Mouse (Mus musculus): ENCODE measurements around the gene Tmem164. TPM values are rescaled to one million over a fixed set of nuclear protein-coding genes. Genes with fewer than 3 reads are reported as not detected.

Tmem164 gene
- polyA plus RNA-seq, 1 experiment from 2014 or later, result 51.0 TPM

GRCm38 (mm10) chrX:142678499-142679474 lies 2.4 kb upstream of the Tmem164 start:
- H3K4me1 ChIP-seq, result peaks cover 11% of the 10 kb centered on the region
- H3K4me2 ChIP-seq, result no peak overlapping the region
- no peak overlapping the region for H3K4me3 ChIP-seq (replicated peaks)
- ATAC-seq (ENCODE audit: low FRiP score), result no peak
- no peaks in the 10 kb centered on the region for H3K36me3 ChIP-seq (replicated peaks)
- no peaks in the 10 kb centered on the region for H3K9me3 ChIP-seq
- H3K27ac ChIP-seq, result no peak overlapping the region
- WGBS, result 62% methylated on average over 13 of the region's 13 CpGs
- H3K27me3 ChIP-seq, result peaks cover 50% of the 10 kb centered on the region
- H3K9ac ChIP-seq, result no peak overlapping the region

GRCm38 (mm10) chrX:142679502-142680250 lies 1.5 kb upstream of the Tmem164 start:
- Histone ChIP-seq H3K36me3 (replicated peaks) (no peaks in the 10 kb centered on the region), H3K27ac (no peak overlapping the region), H3K4me3 (replicated peaks) (peak overlapping the region; percentile 62; the same call in 1 of the 2 replicates), H3K4me2 (peak overlapping the region; percentile 65), H3K9me3 (no peaks in the 10 kb centered on the region), H3K4me1 (peaks cover 19% of the 10 kb centered on the region), H3K9ac (no peak overlapping the region), H3K27me3 (peaks cover 50% of the 10 kb centered on the region)
- no peak for ATAC-seq (ENCODE audit: low FRiP score)
- WGBS, result 49% methylated on average over 11 of the region's 11 CpGs

- no peak; the same call in 1 of the 2 replicates for ATAC-seq (ENCODE audit: low FRiP score)
- peak overlapping the region; percentile 89 for H3K27ac ChIP-seq
- WGBS, result 18% methylated on average over 18 of the region's 19 CpGs
- H3K36me3 ChIP-seq (replicated peaks), result no peaks in the 10 kb centered on the region
- H3K27me3 ChIP-seq, result peaks cover 47% of the 10 kb centered on the region
- H3K4me2 ChIP-seq, result peak overlapping the region; percentile 65
- H3K9me3 ChIP-seq, result no peaks in the 10 kb centered on the region
- peaks cover 19% of the 10 kb centered on the region for H3K4me1 ChIP-seq
- H3K9ac ChIP-seq, result peak overlapping the region; percentile 71
- peak overlapping the region; percentile 62 for H3K4me3 ChIP-seq (replicated peaks)
These were observed 683 bp upstream of the Tmem164 start for GRCm38 (mm10) chrX:142680391-142681055.

- peaks cover 52% of the 10 kb centered on the region for H3K27me3 ChIP-seq
- H3K9me3 ChIP-seq, result no peaks in the 10 kb centered on the region
- peak overlapping the region; percentile 89 for H3K27ac ChIP-seq
- H3K36me3 ChIP-seq (replicated peaks), result no peaks in the 10 kb centered on the region
- H3K4me2 ChIP-seq, result peak overlapping the region; percentile 65
- H3K9ac ChIP-seq, result peak overlapping the region; percentile 71
- H3K4me3 ChIP-seq (replicated peaks), result peak overlapping the region; percentile 62
- ATAC-seq (ENCODE audit: low FRiP score), result peak; percentile 71
- WGBS, result 6% methylated on average over 5 of the region's 43 CpGs
- peaks cover 24% of the 10 kb centered on the region for H3K4me1 ChIP-seq
These were observed 473 bp downstream of the Tmem164 start for GRCm38 (mm10) chrX:142681616-142682141.

- no peak overlapping the region; the same call in 1 of the 2 replicates for H3K27ac ChIP-seq
- no peaks in the 10 kb centered on the region for H3K36me3 ChIP-seq (replicated peaks)
- H3K9ac ChIP-seq, result peak overlapping the region; percentile 71
- peak overlapping the region; percentile 65 for H3K4me2 ChIP-seq
- peaks cover 24% of the 10 kb centered on the region for H3K4me1 ChIP-seq
- H3K9me3 ChIP-seq, result no peaks in the 10 kb centered on the region
- H3K27me3 ChIP-seq, result peaks cover 52% of the 10 kb centered on the region
- ATAC-seq (ENCODE audit: low FRiP score), result no peak
- 17% methylated on average over 28 of the region's 28 CpGs for WGBS
- peak overlapping the region; percentile 62 for H3K4me3 ChIP-seq (replicated peaks)
These were observed 1.1 kb downstream of the Tmem164 start for GRCm38 (mm10) chrX:142682176-142682820.

GRCm38 (mm10) chrX:142682990-142683389 lies 1.8 kb downstream of the Tmem164 start:
- H3K4me1 ChIP-seq, result peaks cover 24% of the 10 kb centered on the region
- peaks cover 46% of the 10 kb centered on the region for H3K27me3 ChIP-seq
- peak overlapping the region; percentile 71; the same call in 1 of the 2 replicates for H3K9ac ChIP-seq
- no peaks in the 10 kb centered on the region for H3K9me3 ChIP-seq
- H3K36me3 ChIP-seq (replicated peaks), result no peaks in the 10 kb centered on the region
- H3K27ac ChIP-seq, result no peak overlapping the region
- no peak for ATAC-seq (ENCODE audit: low FRiP score)
- WGBS, result 39% methylated on average over 5 of the region's 5 CpGs
- H3K4me2 ChIP-seq, result peak overlapping the region; percentile 65
- H3K4me3 ChIP-seq (replicated peaks), result peak overlapping the region; percentile 62

- peaks cover 24% of the 10 kb centered on the region for H3K4me1 ChIP-seq
- H3K4me2 ChIP-seq, result peak overlapping the region; percentile 65; the same call in 1 of the 2 replicates
- H3K9ac ChIP-seq, result no peak overlapping the region
- ATAC-seq (ENCODE audit: low FRiP score), result no peak
- H3K27ac ChIP-seq, result no peak overlapping the region
- H3K27me3 ChIP-seq, result peaks cover 36% of the 10 kb centered on the region
- no peak overlapping the region for H3K4me3 ChIP-seq (replicated peaks)
- 25% methylated on average over 4 of the region's 4 CpGs for WGBS
- H3K9me3 ChIP-seq, result no peaks in the 10 kb centered on the region
- H3K36me3 ChIP-seq (replicated peaks), result no peaks in the 10 kb centered on the region
These were observed 3.5 kb downstream of the Tmem164 start for GRCm38 (mm10) chrX:142684674-142685073.

GRCm38 (mm10) chrX:142685676-142686075 lies 4.5 kb downstream of the Tmem164 start:
- H3K27ac ChIP-seq, result no peak overlapping the region
- no peak for ATAC-seq (ENCODE audit: low FRiP score)
- no peak overlapping the region for H3K4me2 ChIP-seq
- H3K4me3 ChIP-seq (replicated peaks), result no peak overlapping the region
- no peaks in the 10 kb centered on the region for H3K36me3 ChIP-seq (replicated peaks)
- peaks cover 29% of the 10 kb centered on the region for H3K27me3 ChIP-seq
- WGBS, result 65% methylated on average over 6 of the region's 6 CpGs
- no peaks in the 10 kb centered on the region for H3K9me3 ChIP-seq
- peaks cover 24% of the 10 kb centered on the region for H3K4me1 ChIP-seq
- H3K9ac ChIP-seq, result no peak overlapping the region

GRCm38 (mm10) chrX:142688509-142688908 lies 7.3 kb downstream of the Tmem164 start:
- peaks cover 4% of the 10 kb centered on the region; the same call in 1 of the 2 replicates for H3K27me3 ChIP-seq
- ATAC-seq (ENCODE audit: low FRiP score), result no peak
- H3K4me3 ChIP-seq (replicated peaks), result no peak overlapping the region
- no peak overlapping the region for H3K9ac ChIP-seq
- peaks cover 13% of the 10 kb centered on the region for H3K4me1 ChIP-seq
- H3K27ac ChIP-seq, result no peak overlapping the region
- H3K4me2 ChIP-seq, result no peak overlapping the region
- no peaks in the 10 kb centered on the region for H3K36me3 ChIP-seq (replicated peaks)
- H3K9me3 ChIP-seq, result no peaks in the 10 kb centered on the region
- WGBS, result 79% methylated on average over 9 of the region's 9 CpGs

GRCm38 (mm10) chrX:142693256-142693655 lies 12.1 kb downstream of the Tmem164 start:
- Histone ChIP-seq H3K27ac (no peak overlapping the region), H3K4me1 (no peaks in the 10 kb centered on the region), H3K36me3 (replicated peaks) (no peaks in the 10 kb centered on the region), H3K4me2 (no peak overlapping the region), H3K9me3 (no peaks in the 10 kb centered on the region), H3K27me3 (0 out of 2 replicates have a peak, but pooled peaks cover 4% of the 10 kb centered on the region), H3K9ac (no peak overlapping the region), H3K4me3 (replicated peaks) (no peak overlapping the region)
- 55% methylated on average over 2 of the region's 2 CpGs for WGBS
- no peak for ATAC-seq (ENCODE audit: low FRiP score)

GRCm38 (mm10) chrX:142694338-142694737 lies 13.1 kb downstream of the Tmem164 start:
- no peaks in the 10 kb centered on the region for H3K9me3 ChIP-seq
- H3K4me2 ChIP-seq, result no peak overlapping the region
- H3K27ac ChIP-seq, result no peak overlapping the region
- H3K4me3 ChIP-seq (replicated peaks), result no peak overlapping the region
- H3K36me3 ChIP-seq (replicated peaks), result no peaks in the 10 kb centered on the region
- H3K4me1 ChIP-seq, result no peaks in the 10 kb centered on the region
- no peak for ATAC-seq (ENCODE audit: low FRiP score)
- WGBS, result 93% methylated on average over 7 of the region's 7 CpGs
- 0 out of 2 replicates have a peak, but pooled peaks cover 13% of the 10 kb centered on the region for H3K27me3 ChIP-seq
- no peak overlapping the region for H3K9ac ChIP-seq

Measured in forebrain, embryonic 12.5 days (tissue).